Mouse (Mus musculus): ENCODE results near the gene Fam69b. TPM values are rescaled to one million over a fixed set of nuclear protein-coding genes. Genes with fewer than 3 reads are reported as not detected.

The Fam69b gene
- total and polyA plus RNA-seq, 2 experiments from 2014 or later, result 7.7 to 23.2 TPM

GRCm38 (mm10) chr2:26646643-26647293, 18.5 kb downstream of the Fam69b start:
- DNase-seq (ENCODE audit: low spot score) (peak; percentile 85), ATAC-seq (ENCODE audit: insufficient read depth, low read depth) (peak; percentile 99)
- Histone ChIP-seq H3K27ac (ENCODE audit: low read depth) (no peak overlapping the region), H3K9me3 (replicated peaks; ENCODE audit: control insufficient read depth, low read length) (no peaks in the 10 kb centered on the region), H3K9ac (replicated peaks; ENCODE audit: low read depth, low read length) (no peak overlapping the region), H3K4me1 (ENCODE audit: control insufficient read depth, insufficient read depth) (peaks cover 4% of the 10 kb centered on the region; the same call in 1 of the 2 replicates), H3K4me3 (ENCODE audit: low read depth, low read length) (no peak overlapping the region), H3K4me2 (ENCODE audit: low read depth, low read length) (no peak overlapping the region), H3K27me3 (ENCODE audit: control insufficient read depth, insufficient read depth, low read length) (no peaks in the 10 kb centered on the region), H3K36me3 (replicated peaks; ENCODE audit: control insufficient read depth, insufficient read depth, low read length) (no peaks in the 10 kb centered on the region)
- 11% methylated on average over 3 of the region's 3 CpGs for WGBS
- TF ChIP-seq CTCF (IDR thresholded peaks at IDR 0.05; ENCODE audit: low read depth) (peak; percentile 100), EP300 (IDR thresholded peaks at IDR 0.05; ENCODE audit: low read depth) (no peak)

- H3K27me3 ChIP-seq (ENCODE audit: control insufficient read depth, insufficient read depth, low read length), result no peaks in the 10 kb centered on the region
- no peaks in the 10 kb centered on the region for H3K36me3 ChIP-seq (replicated peaks; ENCODE audit: control insufficient read depth, insufficient read depth, low read length)
- WGBS, result 51% methylated on average over 1 of the region's 1 CpGs
- no peak overlapping the region for H3K9ac ChIP-seq (replicated peaks; ENCODE audit: low read depth, low read length)
- no peak overlapping the region for H3K4me2 ChIP-seq (ENCODE audit: low read depth, low read length)
- DNase-seq (ENCODE audit: low spot score) (no peak), ATAC-seq (ENCODE audit: insufficient read depth, low read depth) (no peak)
- no peaks in the 10 kb centered on the region for H3K9me3 ChIP-seq (replicated peaks; ENCODE audit: control insufficient read depth, low read length)
- no peaks in the 10 kb centered on the region for H3K4me1 ChIP-seq (ENCODE audit: control insufficient read depth, insufficient read depth)
- no peak overlapping the region for H3K27ac ChIP-seq (ENCODE audit: low read depth)
- no peak for TF ChIP-seq CTCF (IDR thresholded peaks at IDR 0.05; ENCODE audit: low read depth)
- no peak for TF ChIP-seq EP300 (IDR thresholded peaks at IDR 0.05; ENCODE audit: low read depth)
- no peak overlapping the region for H3K4me3 ChIP-seq (ENCODE audit: low read depth, low read length)
Measured at GRCm38 (mm10) chr2:26654687-26655086, 26.4 kb downstream of the Fam69b start.

- no peak for TF ChIP-seq EP300 (IDR thresholded peaks at IDR 0.05; ENCODE audit: low read depth)
- no peak for TF ChIP-seq CTCF (IDR thresholded peaks at IDR 0.05; ENCODE audit: low read depth)
- H3K4me3 ChIP-seq (ENCODE audit: low read depth, low read length), result no peak overlapping the region
- no peaks in the 10 kb centered on the region for H3K36me3 ChIP-seq (replicated peaks; ENCODE audit: control insufficient read depth, insufficient read depth, low read length)
- no peaks in the 10 kb centered on the region for H3K9me3 ChIP-seq (replicated peaks; ENCODE audit: control insufficient read depth, low read length)
- H3K4me1 ChIP-seq (ENCODE audit: control insufficient read depth, insufficient read depth), result no peaks in the 10 kb centered on the region
- no peak overlapping the region for H3K27ac ChIP-seq (ENCODE audit: low read depth)
- DNase-seq (ENCODE audit: low spot score), result no peak
- H3K4me2 ChIP-seq (ENCODE audit: low read depth, low read length), result no peak overlapping the region
- no peaks in the 10 kb centered on the region for H3K27me3 ChIP-seq (ENCODE audit: control insufficient read depth, insufficient read depth, low read length)
- no peak for ATAC-seq (ENCODE audit: insufficient read depth, low read depth)
- 76% methylated on average over 2 of the region's 2 CpGs for WGBS
- H3K9ac ChIP-seq (replicated peaks; ENCODE audit: low read depth, low read length), result no peak overlapping the region
Measured at GRCm38 (mm10) chr2:26657426-26657825, 29.2 kb downstream of the Fam69b start.

GRCm38 (mm10) chr2:26661143-26661752, 33.0 kb downstream of the Fam69b start:
- ATAC-seq (ENCODE audit: insufficient read depth, low read depth), result no peak; the same call in 1 of the 2 replicates
- no peak overlapping the region for H3K9ac ChIP-seq (replicated peaks; ENCODE audit: low read depth, low read length)
- H3K9me3 ChIP-seq (replicated peaks; ENCODE audit: control insufficient read depth, low read length), result no peaks in the 10 kb centered on the region
- TF ChIP-seq EP300 (IDR thresholded peaks at IDR 0.05; ENCODE audit: low read depth) (no peak), CTCF (IDR thresholded peaks at IDR 0.05; ENCODE audit: low read depth) (no peak)
- DNase-seq (ENCODE audit: low spot score), result no peak
- WGBS, result 0% methylated on average over 15 of the region's 20 CpGs
- H3K27ac ChIP-seq (ENCODE audit: low read depth), result no peak overlapping the region
- no peaks in the 10 kb centered on the region for H3K27me3 ChIP-seq (ENCODE audit: control insufficient read depth, insufficient read depth, low read length)
- H3K4me2 ChIP-seq (ENCODE audit: low read depth, low read length), result peak overlapping the region; percentile 53
- H3K4me1 ChIP-seq (ENCODE audit: control insufficient read depth, insufficient read depth), result no peaks in the 10 kb centered on the region
- H3K36me3 ChIP-seq (replicated peaks; ENCODE audit: control insufficient read depth, insufficient read depth, low read length), result no peaks in the 10 kb centered on the region
- H3K4me3 ChIP-seq (ENCODE audit: low read depth, low read length), result peak overlapping the region; percentile 18

GRCm38 (mm10) chr2:26661768-26662508, 33.7 kb downstream of the Fam69b start:
- ATAC-seq (ENCODE audit: insufficient read depth, low read depth), result no peak
- Histone ChIP-seq H3K27ac (ENCODE audit: low read depth) (no peak overlapping the region), H3K27me3 (ENCODE audit: control insufficient read depth, insufficient read depth, low read length) (no peaks in the 10 kb centered on the region), H3K9me3 (replicated peaks; ENCODE audit: control insufficient read depth, low read length) (no peaks in the 10 kb centered on the region), H3K9ac (replicated peaks; ENCODE audit: low read depth, low read length) (no peak overlapping the region), H3K4me3 (ENCODE audit: low read depth, low read length) (peak overlapping the region; percentile 18), H3K4me2 (ENCODE audit: low read depth, low read length) (peak overlapping the region; percentile 53), H3K36me3 (replicated peaks; ENCODE audit: control insufficient read depth, insufficient read depth, low read length) (no peaks in the 10 kb centered on the region), H3K4me1 (ENCODE audit: control insufficient read depth, insufficient read depth) (no peaks in the 10 kb centered on the region)
- WGBS, result 43% methylated on average over 29 of the region's 29 CpGs
- TF ChIP-seq EP300 (IDR thresholded peaks at IDR 0.05; ENCODE audit: low read depth) (no peak), CTCF (IDR thresholded peaks at IDR 0.05; ENCODE audit: low read depth) (no peak)
- no peak for DNase-seq (ENCODE audit: low spot score)
